Mouse (Mus musculus): ENCODE results near the gene Hinfp.

Hinfp gene

GRCm38 (mm10) chr9:44259014-44259413 is 46.5 kb downstream of the Hinfp start:
- no peak for DNase-seq (ENCODE audit: low read depth, low spot score)

- no peak for DNase-seq (ENCODE audit: low read depth, low spot score)
These were observed 49.3 kb downstream of the Hinfp start for GRCm38 (mm10) chr9:44256213-44256612.

GRCm38 (mm10) chr9:44255136-44255521 is 50.3 kb downstream of the Hinfp start:
- DNase-seq (ENCODE audit: low read depth, low spot score), result no peak

GRCm38 (mm10) chr9:44254508-44255135 is 50.8 kb downstream of the Hinfp start:
- DNase-seq (ENCODE audit: low read depth, low spot score), result no peak

GRCm38 (mm10) chr9:44253441-44253840 is 52.0 kb downstream of the Hinfp start:
- DNase-seq (ENCODE audit: low read depth, low spot score), result no peak

- no peak for DNase-seq (ENCODE audit: low read depth, low spot score)
These were observed 54.2 kb downstream of the Hinfp start, which contains the start of gene Pdzd3 for GRCm38 (mm10) chr9:44251314-44251713. Gene Pdzd3 (minus strand): TSS chr9:44251471.

GRCm38 (mm10) chr9:44250445-44250844 is 55.0 kb downstream of the Hinfp start:
- DNase-seq (ENCODE audit: low read depth, low spot score), result no peak

GRCm38 (mm10) chr9:44249181-44250146 is 56.0 kb downstream of the Hinfp start:
- DNase-seq (ENCODE audit: low read depth, low spot score), result no peak

- DNase-seq (ENCODE audit: low read depth, low spot score), result no peak
These were observed 57.6 kb downstream of the Hinfp start for GRCm38 (mm10) chr9:44247907-44248306.

- DNase-seq (ENCODE audit: low read depth, low spot score), result no peak
These were observed 61.9 kb downstream of the Hinfp start for GRCm38 (mm10) chr9:44243621-44244020.

Data from embryo, embryonic 11.5 days (tissue).